Mouse (Mus musculus) G1E (cell line): ENCODE data around the gene Isg20.

Source experiments
- CTCF ChIP-seq: IDR thresholded peaks from 2 replicates; pipeline ENCODE4 v1.5.1; 2012; ENCODE audit warnings: low read depth, low read length, inconsistent platforms, mixed read lengths
- GATA1 ChIP-seq: IDR thresholded peaks from 2 replicates; pipeline ENCODE4 v1.6.1; 2012; ENCODE audit warnings: borderline replicate concordance, low read length, inconsistent platforms, mixed read lengths
- POLR2AphosphoS5 ChIP-seq: IDR thresholded peaks from 2 replicates; pipeline ENCODE4 v1.6.1; 2012; ENCODE audit warnings: low read depth, low read length, inconsistent platforms; ENCODE audit not compliant: insufficient replicate concordance

DNA sequence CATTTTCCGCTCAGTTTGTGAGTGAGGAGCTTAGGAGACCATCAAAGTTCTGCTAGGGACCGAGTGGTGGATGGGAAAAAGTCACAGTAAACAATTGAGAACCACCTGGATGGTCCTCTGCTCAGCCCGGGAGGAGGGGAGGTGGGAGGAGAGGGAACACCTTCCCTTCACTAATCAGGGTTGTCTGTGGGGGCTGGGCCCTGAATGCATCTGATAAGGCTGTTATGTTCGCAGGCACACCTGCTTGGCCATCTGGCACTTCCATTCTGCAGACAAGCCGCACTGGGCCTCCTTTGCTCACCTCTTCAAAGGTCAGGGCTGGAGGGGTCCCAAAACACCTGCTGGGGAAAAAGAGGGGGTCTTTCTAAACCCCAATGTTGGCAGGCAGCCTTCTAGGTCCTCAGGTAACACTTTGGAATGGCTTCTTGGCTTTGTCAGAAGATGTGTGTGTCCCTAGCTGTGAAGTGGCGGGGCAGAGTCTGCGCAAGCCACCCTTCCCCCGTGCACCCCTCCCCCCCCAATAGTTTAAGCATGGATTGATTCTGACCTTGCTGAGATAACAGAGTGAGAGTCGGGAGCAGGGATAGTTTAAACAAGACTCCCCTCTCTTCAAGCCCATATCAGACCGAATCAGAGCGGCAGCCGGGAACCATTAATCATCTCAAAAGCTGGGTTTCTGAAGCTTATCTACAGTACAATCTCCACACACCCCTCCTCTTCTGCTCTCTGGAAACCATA, 47.8 kb upstream of the Isg20 start:
- TF ChIP-seq GATA1 (no peak), CTCF (no peak), POLR2AphosphoS5 (no peak)
